Mouse (Mus musculus) cerebellum, postnatal 36 days (tissue): ENCODE data around the gene Add3.

Source experiments
- DNase-seq, 2 experiments: peaks; one replicate each; pipeline ENCODE4 v3.0.0; 2021 to 2022; ENCODE audit warnings: mixed read lengths in 2 of 2

The Add3 gene

GRCm38 (mm10) chr19:53140044-53140803, at the start of gene Add3:
TSS of gene Add3 (plus strand) at chr19:53140443.
- peak; percentile 61 to 68 for DNase-seq

- DNase-seq: peak in 1 of 2 experiments; percentile 33
Measured at GRCm38 (mm10) chr19:53090677-53091076, 49.6 kb upstream of the Add3 start.

GRCm38 (mm10) chr19:53092251-53092650, 48.0 kb upstream of the Add3 start:
- DNase-seq: no peak

- no peak for DNase-seq
Measured at GRCm38 (mm10) chr19:53093294-53093693, 46.9 kb upstream of the Add3 start.

- DNase-seq: no peak
Measured at GRCm38 (mm10) chr19:53094684-53095083, 45.6 kb upstream of the Add3 start.

- no peak for DNase-seq
Measured at GRCm38 (mm10) chr19:53101374-53102300, 38.6 kb upstream of the Add3 start.

- no peak for DNase-seq
Measured at GRCm38 (mm10) chr19:53105374-53106090, 34.7 kb upstream of the Add3 start.

- no peak for DNase-seq
Measured at GRCm38 (mm10) chr19:53106952-53107351, 33.3 kb upstream of the Add3 start.

GRCm38 (mm10) chr19:53107361-53108247, 32.6 kb upstream of the Add3 start:
- no peak for DNase-seq

- DNase-seq: no peak
Measured at GRCm38 (mm10) chr19:53111996-53112590, 28.1 kb upstream of the Add3 start.

GRCm38 (mm10) chr19:53119255-53119795, 20.9 kb upstream of the Add3 start:
- no peak for DNase-seq

- DNase-seq: no peak
Measured at GRCm38 (mm10) chr19:53120483-53120882, 19.8 kb upstream of the Add3 start.

- DNase-seq: no peak
Measured at GRCm38 (mm10) chr19:53122641-53123241, 17.5 kb upstream of the Add3 start.

- no peak for DNase-seq
Measured at GRCm38 (mm10) chr19:53123301-53123700, 16.9 kb upstream of the Add3 start.

- DNase-seq: no peak
Measured at GRCm38 (mm10) chr19:53125679-53126078, 14.6 kb upstream of the Add3 start.

GRCm38 (mm10) chr19:53126546-53126945, 13.7 kb upstream of the Add3 start:
- no peak for DNase-seq

- DNase-seq: no peak
Measured at GRCm38 (mm10) chr19:53127320-53128291, 12.6 kb upstream of the Add3 start.

GRCm38 (mm10) chr19:53128494-53129337, 11.5 kb upstream of the Add3 start:
- DNase-seq: no peak
